Mouse (Mus musculus) cortical plate, adult 2 months (tissue): ENCODE measurements around the gene Ppbp. TPM values are rescaled to one million over a fixed set of nuclear protein-coding genes. Genes with fewer than 3 reads are reported as not detected.

ENCODE experiments used
- H3K27ac ChIP-seq: fragments of 200-500 bp; 2 replicates; pipeline ENCODE4 v1.5.1; 2012; ENCODE audit warnings: low read length, control low read depth, inconsistent platforms; ENCODE audit not compliant: insufficient read depth
- H3K4me1 ChIP-seq: fragments of 200-500 bp; 2 replicates; pipeline ENCODE4 v1.6.1; 2011; ENCODE audit warnings: low read length; ENCODE audit not compliant: control insufficient read depth, insufficient read depth
- H3K4me3 ChIP-seq: fragments of 200-500 bp; 2 replicates; pipeline ENCODE4 v1.5.1; 2011; ENCODE audit warnings: mild to moderate bottlenecking, low read length, control low read depth; ENCODE audit not compliant: insufficient read depth
- CTCF ChIP-seq: fragments of 200-500 bp; IDR thresholded peaks from 2 replicates; pipeline ENCODE4 v1.5.1; 2011; ENCODE audit warnings: mild to moderate bottlenecking, control low read depth, low read length; ENCODE audit not compliant: insufficient read depth; ENCODE audit errors: extremely low read depth
- POLR2A ChIP-seq: fragments of 200-500 bp; IDR thresholded peaks from 2 replicates; pipeline ENCODE4 v1.6.1; 2011; ENCODE audit warnings: mild to moderate bottlenecking, low read length, control low read depth; ENCODE audit not compliant: insufficient read depth; ENCODE audit errors: extremely low read depth
- polyA plus RNA-seq: library from polyadenylated mRNA; depleted of rRNA; stranded (reverse); fragments of >200 nt; gene quantifications from 2 replicates; pipeline ENCODE4 v1.2.3, GENCODE M21; 2012

Gene Ppbp
- polyA plus RNA-seq, 1 experiment = 0.08 TPM

DNA sequence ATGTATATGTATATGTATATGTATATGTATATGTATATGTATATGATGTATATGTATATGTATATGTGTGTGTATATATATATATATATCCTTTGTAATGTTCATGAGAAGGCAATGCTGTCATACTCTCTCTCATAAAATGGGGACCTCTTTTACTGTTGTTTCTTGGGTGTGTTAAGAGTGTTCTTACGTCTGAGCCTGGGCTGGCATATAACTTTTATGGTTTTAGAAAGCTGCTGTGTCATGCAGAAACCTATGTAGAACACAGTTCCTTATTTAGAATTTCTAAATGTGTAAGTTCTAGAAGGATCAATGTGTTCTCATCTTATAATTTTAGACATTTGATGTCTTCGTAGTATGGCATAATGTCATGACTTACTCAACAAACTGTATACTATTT, 7.5 kb upstream of the Ppbp start:
- Histone ChIP-seq H3K4me3 (no peak overlapping the region), H3K4me1 (no peaks in the 10 kb centered on the region), H3K27ac (no peak overlapping the region)
- no peak for TF ChIP-seq POLR2A
- TF ChIP-seq CTCF = no peak

GRCm38 (mm10) chr5:90761834-90762233, 6.5 kb upstream of the Ppbp start:
- H3K4me1 ChIP-seq = no peaks in the 10 kb centered on the region
- no peak for TF ChIP-seq CTCF
- TF ChIP-seq POLR2A = no peak
- no peak overlapping the region for H3K27ac ChIP-seq
- no peak overlapping the region for H3K4me3 ChIP-seq

DNA sequence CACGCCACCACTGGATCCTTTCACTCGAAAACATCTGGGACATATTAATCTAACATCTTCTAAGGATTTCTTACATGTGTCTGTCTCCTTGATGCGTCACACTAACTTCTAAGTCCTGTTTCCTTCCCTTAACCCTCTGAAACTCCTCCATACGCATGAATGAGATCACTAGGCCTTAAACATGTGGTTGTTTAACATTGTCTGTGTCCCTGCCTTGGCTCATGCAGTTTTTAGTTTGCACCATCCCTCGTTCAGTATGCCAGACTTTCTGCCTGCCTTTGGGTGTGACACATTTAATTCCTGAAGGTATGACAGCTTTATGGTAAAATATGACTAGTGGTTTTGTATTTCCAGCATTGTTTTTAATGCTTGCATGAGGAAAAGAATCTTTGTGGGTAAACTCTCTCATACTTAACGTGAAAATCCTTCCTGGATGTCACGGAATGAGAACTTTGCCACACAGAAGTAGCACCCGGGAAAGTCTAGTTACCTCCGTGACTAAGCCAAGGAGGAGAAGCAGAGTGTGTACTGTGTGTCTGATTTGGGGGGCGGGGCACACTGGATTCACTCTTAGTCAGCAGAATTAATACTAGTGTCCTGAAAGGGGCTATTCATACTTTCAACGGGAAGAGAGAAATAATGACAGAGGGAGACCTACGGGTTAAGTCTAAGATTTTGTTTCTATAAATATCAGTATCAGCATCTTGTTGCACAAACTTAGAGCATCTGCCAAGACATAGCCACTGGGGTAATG, 4.2 kb upstream of the Ppbp start:
- H3K4me1 ChIP-seq = no peaks in the 10 kb centered on the region
- H3K4me3 ChIP-seq = no peak overlapping the region
- TF ChIP-seq CTCF (no peak), POLR2A (no peak)
- no peak overlapping the region for H3K27ac ChIP-seq

DNA sequence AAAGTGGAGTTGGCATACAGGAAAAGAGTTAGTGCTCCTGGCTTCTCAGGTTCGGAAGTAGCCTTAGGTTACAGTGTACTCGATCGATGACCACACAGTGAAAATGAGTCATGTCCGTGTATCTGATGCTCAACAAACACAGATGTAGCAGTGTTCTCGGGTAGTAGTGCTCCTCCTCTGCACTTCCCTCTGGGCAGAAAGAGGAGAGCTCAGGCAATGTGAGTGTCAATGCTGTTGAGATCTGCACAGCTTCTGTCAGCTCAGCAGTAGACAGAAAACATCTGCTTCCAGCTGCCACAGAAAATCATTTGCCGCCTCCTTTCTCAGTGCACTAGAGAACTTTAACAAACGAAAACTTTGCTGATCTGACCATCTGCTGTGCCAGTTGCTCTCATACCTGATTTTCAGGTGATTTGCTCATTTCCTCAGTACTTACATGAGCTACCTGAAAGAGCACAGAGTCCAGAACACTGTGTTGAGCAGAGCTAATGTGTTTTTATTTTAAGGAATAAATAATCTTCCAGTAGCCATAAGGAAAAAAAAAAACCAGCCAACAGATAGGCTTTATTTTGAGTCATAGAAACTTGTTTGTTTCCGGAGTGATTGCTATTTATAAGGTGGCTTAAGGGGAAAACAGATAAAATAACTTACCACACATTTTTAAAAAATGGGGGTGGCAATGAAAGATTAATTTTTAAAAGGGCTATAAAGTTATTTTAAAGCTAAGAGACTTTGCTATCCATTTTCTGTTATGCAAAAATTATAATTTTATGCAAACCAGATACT, 2.3 kb upstream of the Ppbp start:
- no peak for TF ChIP-seq CTCF
- no peak for TF ChIP-seq POLR2A
- H3K4me3 ChIP-seq = no peak overlapping the region
- no peak overlapping the region for H3K27ac ChIP-seq
- no peaks in the 10 kb centered on the region for H3K4me1 ChIP-seq

- Histone ChIP-seq H3K4me1 (no peaks in the 10 kb centered on the region), H3K4me3 (no peak overlapping the region), H3K27ac (no peak overlapping the region)
- TF ChIP-seq CTCF = no peak
- TF ChIP-seq POLR2A = no peak
Measured at GRCm38 (mm10) chr5:90771369-90771768, 3.1 kb downstream of the Ppbp start.

- TF ChIP-seq CTCF = no peak
- no peak for TF ChIP-seq POLR2A
- Histone ChIP-seq H3K4me3 (no peak within 1 kb of the TSS), H3K27ac (no peak within 1 kb of the TSS), H3K4me1 (no peaks in the 10 kb centered on the region)
Measured at GRCm38 (mm10) chr5:90771880-90772653, 3.7 kb downstream of the Ppbp start, which contains the start of gene Pf4. Gene Pf4 (plus strand): TSS chr5:90772435.

GRCm38 (mm10) chr5:90775562-90775961, 7.2 kb downstream of the Ppbp start:
- Histone ChIP-seq H3K4me3 (no peak overlapping the region), H3K27ac (no peak overlapping the region), H3K4me1 (no peaks in the 10 kb centered on the region)
- no peak for TF ChIP-seq CTCF
- TF ChIP-seq POLR2A = no peak

- TF ChIP-seq CTCF = no peak
- no peak for TF ChIP-seq POLR2A
- no peaks in the 10 kb centered on the region for H3K4me1 ChIP-seq
- H3K4me3 ChIP-seq = no peak overlapping the region
- no peak overlapping the region for H3K27ac ChIP-seq
Measured at GRCm38 (mm10) chr5:90777621-90778020, 9.3 kb downstream of the Ppbp start.

DNA sequence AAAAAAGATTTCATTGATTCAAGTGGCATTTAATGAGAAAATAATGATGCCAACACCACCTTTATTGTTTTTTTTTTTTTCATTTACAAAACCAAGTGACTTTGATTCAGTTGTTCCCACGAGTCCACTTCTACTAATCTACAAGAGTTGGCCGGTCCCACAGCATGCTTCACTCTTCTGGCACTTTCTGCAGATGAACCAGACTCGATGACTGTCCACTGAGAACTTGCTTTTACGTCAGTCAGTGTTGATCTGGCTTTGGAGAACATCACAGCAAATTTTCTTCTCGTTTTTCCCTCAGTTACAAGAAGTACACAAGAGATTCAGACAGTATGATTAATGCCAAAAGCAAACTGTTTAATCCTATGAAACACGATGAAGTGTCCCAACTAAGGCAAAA, 10.5 kb downstream of the Ppbp start:
- TF ChIP-seq POLR2A (no peak), CTCF (no peak)
- Histone ChIP-seq H3K4me3 (no peak overlapping the region), H3K4me1 (no peaks in the 10 kb centered on the region), H3K27ac (no peak overlapping the region)
